34 mouse cellular contexts compared by ENCODE assay signal in genomic region chr12:73595226-73595625, GRCm38 (mm10). TPM values are rescaled to one million over a fixed set of nuclear protein-coding genes. Genes with fewer than 3 reads are reported as not detected.
DNase-seq lines count a peak whose midpoint lies in the region; ATAC-seq and TF ChIP-seq lines count a peak whose summit lies in the region.
"Had no signal": no experiment of that assay in that cellular context is flagged by ENCODE, and none has a peak within 500 bp of the region (broad histone marks: within the 10 kb centered on the region; RNA-seq: fewer than 3 reads in every experiment).

No protein-coding gene starts in this region.

- H3K4me3 ChIP-seq in heart, postnatal 0 days (ENCODE audit: low read depth, low read length), result no peak overlapping the region
- H3K4me3 ChIP-seq: forebrain, embryonic 13.5 days; heart, embryonic 15.5 days; intestine, embryonic 15.5 days; limb, embryonic 10.5 days; limb, embryonic 15.5 days; liver, embryonic 13.5 days had no signal

- no peaks in the 10 kb centered on the region for H3K36me3 ChIP-seq in heart, postnatal 0 days (replicated peaks; ENCODE audit: control insufficient read depth, insufficient read depth, low read length)
- H3K36me3 ChIP-seq: heart, embryonic 15.5 days; intestine, embryonic 15.5 days; limb, embryonic 10.5 days; limb, embryonic 15.5 days; liver, embryonic 13.5 days had no signal

- no peaks in the 10 kb centered on the region for H3K27me3 ChIP-seq in heart, postnatal 0 days (ENCODE audit: control insufficient read depth, insufficient read depth, low read length)
- H3K27me3 ChIP-seq: forebrain, embryonic 13.5 days; heart, embryonic 15.5 days; intestine, embryonic 15.5 days; limb, embryonic 15.5 days; liver, embryonic 13.5 days had no signal

- peak; percentile 18 for DNase-seq in heart, postnatal 0 days (ENCODE audit: low spot score)
- no peak for DNase-seq in heart, postnatal 4 days
- peak; percentile 78 for DNase-seq in CD4-positive, CD25-positive, alpha-beta regulatory T cell, adult 2 months (ENCODE audit: low read depth, low spot score)
- no peak for DNase-seq in adrenal gland, postnatal 4 days (ENCODE audit: low spot score in 2 of 2)
- DNase-seq in layer of hippocampus, adult 9-10 months (ENCODE audit: low spot score), result no peak
- DNase-seq: adrenal gland, adult 2 months; adrenal gland, postnatal 36 days; cerebellum, adult 11 months; cerebellum, adult 9-10 months; cerebellum, postnatal 36 days; gastrocnemius, postnatal 25 days; heart, adult 11 months; kidney, adult 2 months; kidney, postnatal 36 days; layer of hippocampus, postnatal 36 days; liver, embryonic 13.5 days; lung, adult 18-20 months; lung, postnatal 10 days; midbrain, embryonic 14.5 days; right cerebral cortex, adult 18-20 months; spleen, adult 18-20 months; thymus, adult 18-20 months; thymus, postnatal 36 days had no signal

- 0 out of 2 replicates have a peak overlapping the region, but pooled peaks have one; percentile 26 for H3K27ac ChIP-seq in heart, postnatal 0 days (ENCODE audit: low read depth)
- H3K27ac ChIP-seq: forebrain, embryonic 13.5 days; heart, embryonic 15.5 days; hindbrain, embryonic 14.5 days; intestine, embryonic 15.5 days; limb, embryonic 10.5 days; limb, embryonic 15.5 days; liver, embryonic 13.5 days; stomach, postnatal 0 days had no signal

- TF ChIP-seq EP300 in heart, postnatal 0 days (IDR thresholded peaks at IDR 0.05; ENCODE audit: low read depth), result no peak

- TF ChIP-seq CTCF in heart, postnatal 0 days (IDR thresholded peaks at IDR 0.05; ENCODE audit: low read depth), result no peak

- WGBS in heart, postnatal 0 days, result 48% methylated on average over 8 of the region's 8 CpGs

- no peaks in the 10 kb centered on the region for H3K9me3 ChIP-seq in heart, postnatal 0 days (replicated peaks; ENCODE audit: control insufficient read depth, low read length)
- H3K9me3 ChIP-seq: forebrain, embryonic 13.5 days; heart, embryonic 15.5 days; intestine, embryonic 15.5 days; limb, embryonic 10.5 days; limb, embryonic 15.5 days; liver, embryonic 13.5 days had no signal

- no peaks in the 10 kb centered on the region; the same call in 1 of the 2 replicates for H3K4me1 ChIP-seq in heart, postnatal 0 days (ENCODE audit: control insufficient read depth, insufficient read depth)
- H3K4me1 ChIP-seq: forebrain, embryonic 13.5 days; intestine, embryonic 15.5 days had no signal

- no peak overlapping the region for H3K9ac ChIP-seq in heart, postnatal 0 days (replicated peaks; ENCODE audit: low read depth, low read length)
- H3K9ac ChIP-seq: forebrain, embryonic 13.5 days; heart, embryonic 15.5 days; hindbrain, embryonic 14.5 days; intestine, embryonic 15.5 days; limb, embryonic 15.5 days; liver, embryonic 13.5 days had no signal

- peak; percentile 43; the same call in 1 of the 2 replicates for ATAC-seq in heart, postnatal 0 days (ENCODE audit: insufficient read depth, low read depth)
- peak; percentile 46 for ATAC-seq in activated CD4-positive, CD25-positive, alpha-beta regulatory T cell, adult 4 months
- ATAC-seq: forebrain, embryonic 13.5 days; intestine, embryonic 15.5 days had no signal

- H3K4me2 ChIP-seq in heart, postnatal 0 days (ENCODE audit: low read depth, low read length), result no peak overlapping the region
- H3K4me2 ChIP-seq: forebrain, embryonic 13.5 days; heart, embryonic 15.5 days; hindbrain, embryonic 14.5 days; intestine, embryonic 15.5 days; limb, embryonic 15.5 days; liver, embryonic 13.5 days had no signal

RNA-seq across cellular contexts. Expression of gene Prkch, which starts 10.6 kb away (rescaled TPM):
- total RNA-seq in heart, postnatal 0 days (2014; rRNA removed; ENCODE audit: low replicate concordance), result 20.5 and 20.8 TPM in 2 replicates
- 7.4 and 7.9 TPM in 2 replicates for polyA plus RNA-seq in heart, postnatal 0 days (2015; fragmentation: Nextera tagmentation; extraction: Ambion mirVana)
- total RNA-seq in heart, postnatal 4 days (2021), result 10 to 100 TPM; 22.6 to 23.1 TPM
- 10 to 100 TPM; 80.9 to 82.1 TPM for polyA plus RNA-seq in activated CD4-positive, CD25-positive, alpha-beta regulatory T cell, adult 4 months (2017; shearing (Covaris generic))
- total RNA-seq in adrenal gland, postnatal 4 days (2021), result 10 to 100 TPM; 19.3 to 21.3 TPM

RNA-seq across cellular contexts. Expression of gene Tmem30b, which starts 49.0 kb away (rescaled TPM):
- total RNA-seq in heart, postnatal 0 days (2014; rRNA removed; ENCODE audit: low replicate concordance), result 0.31 and 1.9 TPM in 2 replicates
- 0.14 and 0.25 TPM in 2 replicates for polyA plus RNA-seq in heart, postnatal 0 days (2015; fragmentation: Nextera tagmentation; extraction: Ambion mirVana)
- under 1 TPM; 0.31 to 0.32 TPM for total RNA-seq in heart, postnatal 4 days (2021)
- not detected for polyA plus RNA-seq in activated CD4-positive, CD25-positive, alpha-beta regulatory T cell, adult 4 months (2017; shearing (Covaris generic))
- 1 to 10 TPM; 2.8 to 3.3 TPM for total RNA-seq in adrenal gland, postnatal 4 days (2021)
- total RNA-seq: hematopoietic stem cell, adult 5-6 weeks; layer of hippocampus, postnatal 36 days; neutrophil, adult 5-6 weeks had no signal
- polyA plus RNA-seq: C2C12 had no signal

Comparison
In these comparisons a context has a peak if more than half of its experiments do, and no peak if none do; other contexts are left out.
1. DNase-seq: peak in heart, postnatal 0 days (single experiment) and CD4-positive, CD25-positive, alpha-beta regulatory T cell, adult 2 months (single experiment); none in heart, postnatal 4 days (single experiment), adrenal gland, postnatal 4 days (0 of 2) and layer of hippocampus, adult 9-10 months (single experiment).